In genomic region chr8:70775851-70776495, GRCm38 (mm10) we compare ENCODE assay signal across 8 mouse cellular contexts. TPM values are rescaled to one million over a fixed set of nuclear protein-coding genes. Genes with fewer than 3 reads are reported as not detected.
DNase-seq lines count a peak whose midpoint lies in the region; ATAC-seq and TF ChIP-seq lines count a peak whose summit lies in the region.

No protein-coding gene starts in this region.

- intact Hi-C loops in heart, postnatal 14 days (cut with DNase I) = no loop called here

- peaks cover 11% of the 10 kb centered on the region for H3K36me3 ChIP-seq in heart, embryonic 11.5 days (ENCODE audit: control insufficient read depth, insufficient read depth, low read length)
- H3K36me3 ChIP-seq in ES-E14 (ENCODE audit: control insufficient read depth, insufficient read depth, low read length, poor library complexity, severe bottlenecking) = peaks cover 32% of the 10 kb centered on the region; the same call in 1 of the 2 replicates
- peaks cover 65% of the 10 kb centered on the region for H3K36me3 ChIP-seq in forebrain, embryonic 14.5 days (ENCODE audit: control insufficient read depth, insufficient read depth, low read length)
- peaks cover 68% of the 10 kb centered on the region for H3K36me3 ChIP-seq in limb, embryonic 14.5 days (ENCODE audit: control insufficient read depth, insufficient read depth, low read length)
- peaks cover 40% of the 10 kb centered on the region for H3K36me3 ChIP-seq in stomach, embryonic 14.5 days (ENCODE audit: control insufficient read depth, insufficient read depth, low read length)

- H3K9me3 ChIP-seq in heart, embryonic 11.5 days (replicated peaks; ENCODE audit: control insufficient read depth, low read length) = no peaks in the 10 kb centered on the region
- no peaks in the 10 kb centered on the region for H3K9me3 ChIP-seq in ES-E14 (ENCODE audit: control insufficient read depth, insufficient read depth, low read depth, low read length)
- H3K9me3 ChIP-seq in forebrain, embryonic 14.5 days (replicated peaks; ENCODE audit: control insufficient read depth, low read length) = no peaks in the 10 kb centered on the region
- H3K9me3 ChIP-seq in limb, embryonic 14.5 days (ENCODE audit: control insufficient read depth, low read length) = no peaks in the 10 kb centered on the region
- no peaks in the 10 kb centered on the region for H3K9me3 ChIP-seq in stomach, embryonic 14.5 days (ENCODE audit: control insufficient read depth, low read depth, low read length)

- TF ChIP-seq POLR2A in limb, embryonic 14.5 days (IDR thresholded peaks at IDR 0.05; ENCODE audit: borderline replicate concordance, extremely low read depth, insufficient read depth, insufficient read length) = no peak

- peak overlapping the region; percentile 94 for H3K4me2 ChIP-seq in heart, embryonic 11.5 days
- peak overlapping the region; percentile 74 for H3K4me2 ChIP-seq in forebrain, embryonic 14.5 days (ENCODE audit: low read length)
- peak overlapping the region; percentile 86 for H3K4me2 ChIP-seq in limb, embryonic 14.5 days (replicated peaks; ENCODE audit: low read depth, low read length, severe bottlenecking)
- peak overlapping the region; percentile 88 for H3K4me2 ChIP-seq in stomach, embryonic 14.5 days (replicated peaks; ENCODE audit: low read depth, low read length)

- DNase-seq in heart, postnatal 14 days = no peak
- no peak for DNase-seq in ES-E14 (ENCODE audit: low read depth, low spot score)
- DNase-seq in forebrain, embryonic 14.5 days (ENCODE audit: low spot score) = no peak
- DNase-seq in limb, embryonic 14.5 days (ENCODE audit: low spot score) = no peak
- DNase-seq in testis, postnatal 14 days (ENCODE audit: low spot score) = no peak
- no peak for DNase-seq in urinary bladder, postnatal 10 days (ENCODE audit: low spot score)

- 4% methylated on average over 34 of the region's 34 CpGs for WGBS in heart, embryonic 11.5 days (ENCODE audit: insufficient replicate concordance)
- WGBS in forebrain, embryonic 14.5 days = 3% methylated on average over 34 of the region's 34 CpGs
- 3% methylated on average over 16 of the region's 34 CpGs for WGBS in limb, embryonic 14.5 days
- WGBS in stomach, embryonic 14.5 days = 2% methylated on average over 34 of the region's 34 CpGs

- peaks cover 24% of the 10 kb centered on the region for H3K4me1 ChIP-seq in heart, embryonic 11.5 days (ENCODE audit: control insufficient read depth, insufficient read depth, low read length)
- peaks cover 2 to 31% of the 10 kb centered on the region in 2 experiments; a peak in 2 of 4 replicates for H3K4me1 ChIP-seq in ES-E14 (ENCODE audit: control insufficient read depth in 2 of 2, insufficient read depth in 2 of 2, low read length in 2 of 2, poor library complexity in 1 of 2)
- peaks cover 35% of the 10 kb centered on the region for H3K4me1 ChIP-seq in forebrain, embryonic 14.5 days (ENCODE audit: control insufficient read depth, insufficient read depth, low read length)
- peaks cover 33% of the 10 kb centered on the region for H3K4me1 ChIP-seq in limb, embryonic 14.5 days (ENCODE audit: control insufficient read depth, insufficient read depth, low read length)
- H3K4me1 ChIP-seq in stomach, embryonic 14.5 days (ENCODE audit: control insufficient read depth, insufficient read depth, low read length) = peaks cover 37% of the 10 kb centered on the region

- no peaks in the 10 kb centered on the region for H3K27me3 ChIP-seq in heart, embryonic 11.5 days (ENCODE audit: control insufficient read depth, insufficient read depth, low read length)
- no peaks in the 10 kb centered on the region for H3K27me3 ChIP-seq in forebrain, embryonic 14.5 days (replicated peaks; ENCODE audit: control insufficient read depth, insufficient read depth, low read length)
- H3K27me3 ChIP-seq in limb, embryonic 14.5 days (ENCODE audit: control insufficient read depth, insufficient read depth, low read length) = no peaks in the 10 kb centered on the region
- H3K27me3 ChIP-seq in stomach, embryonic 14.5 days (ENCODE audit: control insufficient read depth, insufficient read depth, low read length) = no peaks in the 10 kb centered on the region

- peak overlapping the region; percentile 97 for H3K9ac ChIP-seq in heart, embryonic 11.5 days (ENCODE audit: low read depth, low read length)
- peak overlapping the region; percentile 94 for H3K9ac ChIP-seq in ES-E14 (ENCODE audit: insufficient read depth, low read depth, low read length, poor library complexity, severe bottlenecking)
- H3K9ac ChIP-seq in forebrain, embryonic 14.5 days (ENCODE audit: low read length) = peak overlapping the region; percentile 98
- peak overlapping the region; percentile 95 for H3K9ac ChIP-seq in limb, embryonic 14.5 days (ENCODE audit: low read depth, low read length, severe bottlenecking)
- H3K9ac ChIP-seq in stomach, embryonic 14.5 days (replicated peaks; ENCODE audit: low read depth, low read length) = peak overlapping the region; percentile 98

- peak overlapping the region; percentile 98 for H3K27ac ChIP-seq in heart, embryonic 11.5 days (ENCODE audit: low read depth, low read length)
- peak overlapping the region; percentile 45; the same call in 1 of the 2 replicates for H3K27ac ChIP-seq in ES-E14 (ENCODE audit: insufficient read depth, low read depth, low read length, poor library complexity, severe bottlenecking)
- H3K27ac ChIP-seq in forebrain, embryonic 14.5 days (ENCODE audit: low read depth, low read length) = peak overlapping the region; percentile 96
- H3K27ac ChIP-seq in limb, embryonic 14.5 days (replicated peaks; ENCODE audit: low read depth, low read length) = peak overlapping the region; percentile 70
- H3K27ac ChIP-seq in stomach, embryonic 14.5 days (ENCODE audit: low read length) = peak overlapping the region; percentile 61; the same call in 1 of the 2 replicates

- in situ Hi-C loops in ES-E14 (cut with MboI; ENCODE audit: low sequenced_read_pairs in 2 of 2, unreplicated experiment in 2 of 2) = no loop called here

- peak; percentile 0; the same call in 1 of the 2 replicates for ATAC-seq in heart, embryonic 11.5 days (replicated peaks; ENCODE audit: insufficient number of reproducible peaks, low FRiP score, low TSS enrichment)
- no peak for ATAC-seq in forebrain, embryonic 14.5 days
- ATAC-seq in limb, embryonic 14.5 days (ENCODE audit: low FRiP score, low read depth) = no peak; the same call in 1 of the 2 replicates
- peak; percentile 9; the same call in 1 of the 2 replicates for ATAC-seq in stomach, embryonic 14.5 days (ENCODE audit: insufficient number of reproducible peaks, insufficient read depth, low FRiP score, low read depth)

- peak overlapping the region; percentile 73 for H3K4me3 ChIP-seq in heart, embryonic 11.5 days (ENCODE audit: low read depth, low read length)
- peak overlapping the region; percentile 80 to 89 for H3K4me3 ChIP-seq in ES-E14 (ENCODE audit: insufficient read depth in 1 of 2, low read depth in 1 of 2, low read length in 2 of 2, poor library complexity in 1 of 2, severe bottlenecking in 1 of 2)
- peak overlapping the region; percentile 86 for H3K4me3 ChIP-seq in forebrain, embryonic 14.5 days (ENCODE audit: low read depth, low read length)
- peak overlapping the region; percentile 91 for H3K4me3 ChIP-seq in limb, embryonic 14.5 days (replicated peaks; ENCODE audit: low read length)
- H3K4me3 ChIP-seq in stomach, embryonic 14.5 days (ENCODE audit: low read depth, low read length) = peak overlapping the region; percentile 91

RNA-seq across cellular contexts. Expression of gene Pik3r2, which starts 0.5 kb away (rescaled TPM):
- polyA plus RNA-seq in heart, embryonic 11.5 days (2014; fragmentation: Nextera tagmentation; extraction: Ambion mirVana) = 21.5 and 23.1 TPM in 2 replicates
- 10 to 100 TPM; 31.4 to 33.1 TPM for total RNA-seq in heart, postnatal 14 days (2021)
- 52.7 and 71.0 TPM in 2 replicates for total RNA-seq in ES-E14 (2012; rRNA removed)
- 57.9 and 84.9 TPM in 2 replicates for polyA plus RNA-seq in forebrain, embryonic 14.5 days (2014; fragmentation: Nextera tagmentation; extraction: Ambion mirVana)
- polyA plus RNA-seq in limb, embryonic 14.5 days (2012; rRNA removed) = 111 and 137 TPM in 2 replicates
- 73.5 and 74.7 TPM in 2 replicates for polyA plus RNA-seq in limb, embryonic 14.5 days (2014; fragmentation: Nextera tagmentation; extraction: Ambion mirVana)
- 44.5 and 45.1 TPM in 2 replicates for polyA plus RNA-seq in stomach, embryonic 14.5 days (2014; fragmentation: Nextera tagmentation; extraction: Ambion mirVana)

RNA-seq across cellular contexts. Expression of gene Mpv17l2, which starts 15.2 kb away (rescaled TPM):
- polyA plus RNA-seq in heart, embryonic 11.5 days (2014; fragmentation: Nextera tagmentation; extraction: Ambion mirVana) = 42.5 and 42.6 TPM in 2 replicates
- 10 to 100 TPM; 29.3 to 29.9 TPM for total RNA-seq in heart, postnatal 14 days (2021)
- 49.9 and 58.2 TPM in 2 replicates for total RNA-seq in ES-E14 (2012; rRNA removed)
- polyA plus RNA-seq in forebrain, embryonic 14.5 days (2014; fragmentation: Nextera tagmentation; extraction: Ambion mirVana) = 52.3 and 60.8 TPM in 2 replicates
- polyA plus RNA-seq in limb, embryonic 14.5 days (2012; rRNA removed) = 27.7 and 41.6 TPM in 2 replicates
- polyA plus RNA-seq in limb, embryonic 14.5 days (2014; fragmentation: Nextera tagmentation; extraction: Ambion mirVana) = 36.0 and 40.3 TPM in 2 replicates
- 42.8 and 43.1 TPM in 2 replicates for polyA plus RNA-seq in stomach, embryonic 14.5 days (2014; fragmentation: Nextera tagmentation; extraction: Ambion mirVana)

RNA-seq across cellular contexts. Expression of gene Rab3a, which starts 21.5 kb away (rescaled TPM):
- polyA plus RNA-seq in heart, embryonic 11.5 days (2014; fragmentation: Nextera tagmentation; extraction: Ambion mirVana) = 16.2 and 21.3 TPM in 2 replicates
- 10 to 100 TPM; 51.6 to 51.9 TPM for total RNA-seq in heart, postnatal 14 days (2021)
- total RNA-seq in ES-E14 (2012; rRNA removed) = 4.3 and 5.2 TPM in 2 replicates
- polyA plus RNA-seq in forebrain, embryonic 14.5 days (2014; fragmentation: Nextera tagmentation; extraction: Ambion mirVana) = 330 and 371 TPM in 2 replicates
- polyA plus RNA-seq in limb, embryonic 14.5 days (2012; rRNA removed) = 27.2 and 36.6 TPM in 2 replicates
- 19.8 and 20.1 TPM in 2 replicates for polyA plus RNA-seq in limb, embryonic 14.5 days (2014; fragmentation: Nextera tagmentation; extraction: Ambion mirVana)
- 27.0 and 28.7 TPM in 2 replicates for polyA plus RNA-seq in stomach, embryonic 14.5 days (2014; fragmentation: Nextera tagmentation; extraction: Ambion mirVana)

RNA-seq across cellular contexts. Expression of gene Mast3, which starts 28.9 kb away (rescaled TPM):
- polyA plus RNA-seq in heart, embryonic 11.5 days (2014; fragmentation: Nextera tagmentation; extraction: Ambion mirVana) = 7.8 and 8.5 TPM in 2 replicates
- 10 to 100 TPM in 1 of 2 experiments, 1 to 10 TPM in 1; 9.4 to 11.1 TPM for total RNA-seq in heart, postnatal 14 days (2021)
- 7.8 and 11.5 TPM in 2 replicates for total RNA-seq in ES-E14 (2012; rRNA removed)
- 15.5 and 18.6 TPM in 2 replicates for polyA plus RNA-seq in forebrain, embryonic 14.5 days (2014; fragmentation: Nextera tagmentation; extraction: Ambion mirVana)
- polyA plus RNA-seq in limb, embryonic 14.5 days (2012; rRNA removed) = 37.2 and 57.8 TPM in 2 replicates
- 14.4 and 16.2 TPM in 2 replicates for polyA plus RNA-seq in limb, embryonic 14.5 days (2014; fragmentation: Nextera tagmentation; extraction: Ambion mirVana)
- polyA plus RNA-seq in stomach, embryonic 14.5 days (2014; fragmentation: Nextera tagmentation; extraction: Ambion mirVana) = 10.7 and 13.2 TPM in 2 replicates

RNA-seq across cellular contexts. Expression of gene Il12rb1, which starts 32.3 kb away (rescaled TPM):
- 0.07 TPM in 1 of 2 replicates, not detected in the other for polyA plus RNA-seq in heart, embryonic 11.5 days (2014; fragmentation: Nextera tagmentation; extraction: Ambion mirVana)
- total RNA-seq in heart, postnatal 14 days (2021) = under 1 TPM; 0.12 to 0.59 TPM
- 0.69 and 1.2 TPM in 2 replicates for total RNA-seq in ES-E14 (2012; rRNA removed)
- 0.22 TPM in 1 of 2 replicates, not detected in the other for polyA plus RNA-seq in forebrain, embryonic 14.5 days (2014; fragmentation: Nextera tagmentation; extraction: Ambion mirVana)
- 0.04 and 0.13 TPM in 2 replicates for polyA plus RNA-seq in limb, embryonic 14.5 days (2012; rRNA removed)
- 0.21 TPM in 1 of 2 replicates, not detected in the other for polyA plus RNA-seq in limb, embryonic 14.5 days (2014; fragmentation: Nextera tagmentation; extraction: Ambion mirVana)
- polyA plus RNA-seq in stomach, embryonic 14.5 days (2014; fragmentation: Nextera tagmentation; extraction: Ambion mirVana) = 0.59 TPM in 1 of 2 replicates, not detected in the other

Comparison
In these comparisons a context has a peak if more than half of its experiments do, and no peak if none do; other contexts are left out.
1. ATAC-seq: peak in heart, embryonic 11.5 days (single experiment) and stomach, embryonic 14.5 days (single experiment); none in forebrain, embryonic 14.5 days (single experiment) and limb, embryonic 14.5 days (single experiment).
2. H3K27ac ChIP-seq: peak in every context shown above with its lines; median percentile 98 in heart, embryonic 11.5 days; 96 in forebrain, embryonic 14.5 days; 70 in limb, embryonic 14.5 days; 61 in stomach, embryonic 14.5 days; 45 in ES-E14.
3. Peak in every context shown above with its lines, with median percentiles within 50 percentile points of each other: H3K4me2 ChIP-seq, H3K4me3 ChIP-seq and H3K9ac ChIP-seq.